Mouse (Mus musculus): ENCODE measurements around the gene Kcnq2.

Gene Kcnq2

GRCm38 (mm10) chr2:181048252-181048945 lies 86.7 kb downstream of the Kcnq2 start:
- intact Hi-C loops (cut with DNase I) = no loop called here

- intact Hi-C loops (cut with DNase I) = no loop called here
These were observed 91.1 kb downstream of the Kcnq2 start for GRCm38 (mm10) chr2:181044001-181044400.

GRCm38 (mm10) chr2:181043437-181043836 lies 91.7 kb downstream of the Kcnq2 start, which contains the start of gene Chrna4:
Gene Chrna4, minus strand, starts transcription at chr2:181043546.
- intact Hi-C loops (cut with DNase I) = no loop called here

- intact Hi-C loops (cut with DNase I) = no loop called here
These were observed 92.7 kb downstream of the Kcnq2 start for GRCm38 (mm10) chr2:181042376-181042775.

- intact Hi-C loops (cut with DNase I) = no loop called here
These were observed 93.2 kb downstream of the Kcnq2 start for GRCm38 (mm10) chr2:181041941-181042340.

GRCm38 (mm10) chr2:181039356-181039680 lies 95.8 kb downstream of the Kcnq2 start:
- intact Hi-C loops (cut with DNase I) = no loop called here

GRCm38 (mm10) chr2:181038644-181039355 lies 96.3 kb downstream of the Kcnq2 start:
- intact Hi-C loops (cut with DNase I) = no loop called here

- intact Hi-C loops (cut with DNase I) = no loop called here
These were observed 98.5 kb downstream of the Kcnq2 start for GRCm38 (mm10) chr2:181036561-181036960.

GRCm38 (mm10) chr2:181035186-181035585 lies 99.9 kb downstream of the Kcnq2 start:
- intact Hi-C loops (cut with DNase I) = no loop called here

GRCm38 (mm10) chr2:181033310-181033709 lies 101.8 kb downstream of the Kcnq2 start:
- intact Hi-C loops (cut with DNase I) = no loop called here

- intact Hi-C loops (cut with DNase I) = no loop called here
These were observed 102.7 kb downstream of the Kcnq2 start for GRCm38 (mm10) chr2:181032407-181032806.

- intact Hi-C loops (cut with DNase I) = no loop called here
These were observed 103.6 kb downstream of the Kcnq2 start for GRCm38 (mm10) chr2:181031406-181031934.

All from adrenal gland (tissue).